Mouse (Mus musculus) neutrophil, adult 83 days (primary cell): ENCODE results near the gene Sema3b. TPM values are rescaled to one million over a fixed set of nuclear protein-coding genes. Genes with fewer than 3 reads are reported as not detected.

ENCODE experiments used
- total RNA-seq, 2 experiments: library from RNA; stranded (reverse); gene quantifications; one replicate each; pipeline ENCODE4 v1.2.4; 2023

The Sema3b gene
- 1 to 10 TPM in 1 of 2 experiments, under 1 TPM in 1; 0.13 to 1.2 TPM for total RNA-seq

DNA sequence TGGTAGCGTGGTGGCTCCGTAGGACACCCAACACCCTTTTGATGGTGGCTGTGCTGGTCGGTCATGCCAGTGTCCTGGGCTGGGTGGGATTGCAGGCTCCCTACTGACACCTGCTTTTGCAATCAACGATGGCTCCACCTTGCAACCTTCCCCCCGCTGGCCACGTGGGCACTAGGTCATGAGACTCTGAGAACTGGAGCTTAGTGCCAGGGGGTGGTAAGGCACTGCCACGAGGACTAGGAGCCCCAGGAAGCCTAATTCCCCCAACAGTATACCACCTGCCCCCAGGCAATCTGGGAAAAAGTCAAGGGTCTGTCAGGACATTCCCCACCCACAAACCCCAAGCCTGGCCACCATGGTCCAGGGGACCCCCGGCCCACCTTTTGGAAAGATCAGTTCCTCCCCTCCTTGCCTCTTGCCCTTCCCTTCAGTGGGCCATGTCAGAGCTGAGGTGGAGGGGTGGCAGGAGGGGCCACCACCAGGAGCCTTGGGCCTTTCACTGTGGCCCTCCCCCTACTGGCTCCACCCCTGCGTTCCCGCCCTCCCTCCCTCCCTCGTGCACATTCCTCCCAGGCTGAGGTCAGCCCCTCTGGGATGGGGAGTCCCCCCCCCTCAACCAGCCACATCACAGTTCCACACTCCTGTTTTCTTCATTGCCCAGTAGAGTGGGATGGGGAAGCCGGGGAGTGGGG, at the start of gene Sema3b:
Sema3b (minus strand) TSS at position 489 of the 692 bp plus-strand sequence.

DNA sequence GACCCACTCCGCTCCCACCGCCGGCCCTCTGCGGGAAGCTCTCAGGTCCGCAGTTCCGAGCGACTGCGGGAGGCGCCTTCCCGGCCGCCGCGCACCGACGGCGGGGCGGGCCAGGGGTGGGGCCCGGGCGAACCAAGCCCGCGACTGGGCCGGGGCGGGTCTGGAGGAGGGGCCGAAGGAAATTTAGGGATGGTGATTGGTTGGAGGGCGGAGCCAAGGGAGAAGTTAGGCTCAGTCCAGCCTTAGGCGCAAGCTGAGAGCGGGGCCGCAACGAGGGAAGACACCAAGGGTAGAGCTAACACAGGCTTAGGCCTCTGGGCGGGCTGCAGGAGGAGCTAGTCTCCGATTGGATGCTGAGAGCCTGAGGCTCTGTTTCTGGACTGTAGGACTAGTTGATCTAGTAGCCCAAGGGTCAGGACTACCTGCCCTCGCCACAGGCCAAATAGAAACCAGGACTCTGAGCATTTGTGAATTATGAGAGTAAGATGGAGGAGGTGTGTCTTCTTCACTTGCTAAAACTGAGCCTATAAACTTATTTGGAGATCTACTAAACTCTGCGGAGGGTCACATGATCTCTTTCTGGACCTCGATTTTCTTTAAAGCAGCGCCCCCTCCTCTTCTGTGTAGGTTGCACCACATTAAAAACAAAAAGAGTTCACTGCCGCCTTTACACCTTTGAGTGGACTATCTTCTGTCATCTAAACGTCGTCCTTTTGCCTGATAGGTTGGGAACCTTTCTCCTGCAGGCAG, 26.4 kb upstream of the Sema3b start, which contains the start of gene Gnai2:
Gnai2 (minus strand) TSS at position 89 of the 750 bp plus-strand sequence.

DNA sequence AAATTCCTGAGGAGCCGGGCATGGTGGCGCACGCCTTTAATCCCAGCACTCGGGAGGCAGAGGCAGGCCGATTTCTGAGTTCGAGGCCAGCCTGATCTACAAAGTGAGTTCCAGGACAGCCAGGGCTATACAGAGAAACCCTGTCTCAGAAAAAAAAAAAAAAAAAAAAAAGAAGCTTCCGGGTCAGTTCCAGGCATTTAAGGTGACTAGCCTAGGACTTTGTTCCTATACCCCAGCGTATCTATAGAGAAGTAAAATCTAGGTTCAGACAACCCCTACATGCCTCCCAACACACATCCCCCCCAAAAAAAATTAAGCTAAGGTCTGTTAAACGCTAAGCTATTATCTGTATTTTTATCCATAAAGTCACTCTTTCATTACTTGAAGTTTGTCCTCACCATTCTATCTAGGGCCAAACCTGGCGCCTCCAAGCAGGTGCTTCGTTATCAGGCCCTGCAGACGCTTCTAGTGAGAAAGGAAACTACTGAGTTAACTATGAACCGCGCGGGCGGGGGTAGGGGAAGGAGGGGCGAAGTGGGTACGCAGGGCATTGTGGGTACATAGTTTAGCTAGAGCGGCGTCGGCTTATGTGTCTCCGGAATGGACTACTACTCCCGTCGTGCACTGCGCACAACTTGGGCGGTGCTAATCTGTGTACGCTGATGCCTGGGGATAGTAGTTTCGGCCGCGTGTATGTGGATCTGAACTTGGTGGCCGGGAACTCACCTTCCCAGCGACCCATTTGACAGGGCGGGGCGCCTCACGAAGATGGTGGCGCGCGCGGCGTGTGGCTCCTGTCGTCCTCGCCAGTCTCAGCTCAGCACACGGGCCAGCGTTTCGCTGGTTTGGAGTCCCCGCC, 21.8 kb downstream of the Sema3b start, which contains the start of gene Ifrd2:
Ifrd2 (plus strand) TSS at position 669 of the 859 bp plus-strand sequence.

DNA sequence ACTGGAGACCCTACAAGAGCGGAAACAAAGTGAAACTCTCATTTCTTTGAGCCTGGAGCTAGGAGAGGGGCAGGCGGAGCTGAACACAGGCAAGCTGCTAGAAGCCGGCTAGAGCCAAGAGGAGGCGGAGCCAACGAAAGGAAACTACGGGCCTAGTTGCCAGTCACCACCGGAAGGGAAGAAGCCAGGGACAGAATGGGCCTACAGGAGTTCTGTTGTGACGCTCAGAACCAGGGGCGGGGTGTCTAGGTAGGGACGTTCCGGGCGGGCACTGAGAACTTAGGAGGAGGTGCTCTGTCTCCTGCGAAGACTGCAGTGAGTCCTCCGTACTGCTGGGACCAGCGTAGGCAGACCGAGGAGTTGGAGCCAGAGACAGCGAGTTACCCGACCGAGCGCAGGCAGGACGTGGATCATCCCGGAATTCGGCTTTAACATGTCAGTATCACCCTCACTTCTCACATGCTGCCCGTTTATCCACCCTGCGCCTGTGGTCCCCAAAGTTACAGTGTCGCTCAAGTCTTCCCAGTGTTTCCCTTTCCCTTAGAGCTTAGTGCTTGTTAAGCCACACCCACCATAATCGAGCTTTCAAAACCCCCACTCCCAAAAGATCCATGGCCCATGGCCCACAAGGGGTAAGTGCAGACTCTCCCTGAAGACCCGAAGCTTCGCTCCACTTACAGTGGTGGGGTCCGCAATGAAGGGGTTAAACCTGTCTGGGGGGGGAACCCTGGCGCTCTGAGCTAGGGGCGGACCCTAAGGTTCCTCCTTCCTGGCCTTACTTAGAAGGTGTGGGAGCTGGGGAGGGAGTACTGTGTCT, 28.3 kb downstream of the Sema3b start, which contains the start of gene Hyal3:
Hyal3 (plus strand) TSS at position 318 of the 817 bp plus-strand sequence.

DNA sequence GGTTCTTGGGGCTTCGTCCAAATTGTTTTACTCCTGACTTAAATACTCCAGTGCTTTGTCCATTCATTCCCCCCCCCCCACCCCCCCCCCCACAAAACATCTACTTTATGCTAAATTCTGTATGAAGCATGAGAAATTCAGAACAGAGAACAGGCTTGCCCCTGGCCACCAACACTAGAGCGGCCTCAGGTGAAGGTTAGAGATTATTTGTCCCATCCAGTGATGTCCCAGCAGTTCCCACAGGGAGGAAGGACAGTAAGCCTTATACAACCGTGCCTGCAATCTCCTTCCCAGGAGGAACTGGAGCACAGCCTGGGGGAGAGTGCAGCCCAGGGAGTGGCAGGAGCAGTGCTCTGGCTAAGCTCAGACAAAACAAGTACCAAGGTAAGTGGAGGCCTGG, 30.4 kb downstream of the Sema3b start, which contains the start of gene Naa80:
Naa80 (plus strand) TSS at position 301 of the 400 bp plus-strand sequence.

DNA sequence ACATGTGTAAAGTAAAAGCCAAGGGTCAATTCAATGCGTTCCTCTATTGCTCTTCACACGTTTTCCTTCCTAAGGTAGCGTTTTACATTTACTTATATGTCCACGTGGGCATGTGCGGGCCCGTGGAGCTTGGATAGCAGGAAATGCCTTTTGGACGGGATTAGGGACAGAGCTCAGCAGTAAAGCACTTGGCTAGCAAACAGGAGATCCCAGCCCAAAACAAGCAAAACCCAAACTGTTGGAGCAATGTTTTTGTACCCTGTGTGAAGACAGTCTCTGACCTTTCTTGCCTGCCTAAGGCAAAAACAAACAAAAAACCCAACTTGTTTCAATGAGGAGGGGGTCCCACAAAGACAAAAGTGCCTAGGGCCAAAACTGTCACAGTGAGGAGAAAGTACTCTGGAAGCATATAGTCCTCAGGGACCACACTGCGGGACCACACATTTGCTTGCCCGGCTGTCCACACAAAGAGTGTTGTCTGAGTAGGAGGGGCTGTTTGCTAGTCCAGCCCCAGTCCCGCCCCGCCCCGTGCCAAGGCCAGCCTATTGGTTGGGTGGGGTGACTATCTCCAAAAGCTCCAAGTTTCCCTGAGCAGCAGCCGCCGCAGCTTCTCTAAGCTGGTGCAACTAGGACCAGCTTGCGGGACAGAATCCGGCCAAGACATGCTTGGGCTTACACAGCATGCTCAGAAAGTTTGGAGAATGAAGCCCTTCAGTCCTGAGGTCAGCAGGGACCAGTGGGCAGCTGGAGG, 32.5 kb downstream of the Sema3b start, which contains the start of gene Hyal1:
Hyal1 (plus strand) TSS at position 571 of the 751 bp plus-strand sequence.

GRCm38 (mm10) chr9:107567702-107568319, 41.2 kb downstream of the Sema3b start, which contains the start of gene Hyal2:
Gene Hyal2, plus strand, starts transcription at chr9:107567945.

GRCm38 (mm10) chr9:107563029-107563581, 45.9 kb downstream of the Sema3b start, which contains the start of gene Tusc2:
Gene Tusc2, plus strand, starts transcription at chr9:107563255.

GRCm38 (mm10) chr9:107551117-107551889, 57.7 kb downstream of the Sema3b start, which contains the start of gene Rassf1:
Gene Rassf1, plus strand, starts transcription at chr9:107551555.

Other genes with a start within 250 kb of the Sema3b start
- gene Cacna2d2, start 209.6 kb downstream of the Sema3b start, total RNA-seq: under 1 TPM; 0.20 to 0.22 TPM
- gene Tmem115, start 75.3 kb downstream of the Sema3b start, total RNA-seq: 10 to 100 TPM; 14.3 to 17.0 TPM
- gene Cyb561d2, start 67.0 kb downstream of the Sema3b start, total RNA-seq: 1 to 10 TPM; 5.9 to 7.1 TPM
- gene Nprl2, start 67.0 kb downstream of the Sema3b start, total RNA-seq: 1 to 10 TPM; 9.0 to 9.8 TPM
- under 1 TPM in 1 of 2 experiments, not detected in 1; 0.44 TPM for gene Zmynd10, start 61.9 kb downstream of the Sema3b start, total RNA-seq
- 10 to 100 TPM; 41.6 to 45.8 TPM for gene Rassf1, start 57.7 kb downstream of the Sema3b start, total RNA-seq
- 1 to 10 TPM; 9.0 to 9.8 TPM for gene Tusc2, start 46.0 kb downstream of the Sema3b start, total RNA-seq
- 1 to 10 TPM; 3.9 to 4.1 TPM for gene Hyal2, start 41.3 kb downstream of the Sema3b start, total RNA-seq
- gene Hyal1, start 32.3 kb downstream of the Sema3b start, total RNA-seq: 1 to 10 TPM; 1.1 to 1.6 TPM
- gene Naa80, start 30.3 kb downstream of the Sema3b start, total RNA-seq: 10 to 100 TPM in 1 of 2 experiments, 1 to 10 TPM in 1; 9.2 to 10.3 TPM
- gene Hyal3, start 28.4 kb downstream of the Sema3b start, total RNA-seq: 1 to 10 TPM in 1 of 2 experiments, under 1 TPM in 1; 0.95 to 2.3 TPM
- gene Ifrd2, start 21.6 kb downstream of the Sema3b start, total RNA-seq: 10 to 100 TPM; 29.3 to 35.9 TPM
- gene Gnai2, start 26.1 kb upstream of the Sema3b start, total RNA-seq: 1,000 to 10,000 TPM; 1,138 to 1,140 TPM
- gene Slc38a3, start 60.3 kb upstream of the Sema3b start, total RNA-seq: not detected
- gene Gnat1, start 70.5 kb upstream of the Sema3b start, total RNA-seq: not detected
- gene Sema3f, start 101.2 kb upstream of the Sema3b start, total RNA-seq: not detected
- gene Rbm5, start 161.8 kb upstream of the Sema3b start, total RNA-seq: 100 to 1,000 TPM; 182 to 203 TPM